Mouse (Mus musculus) cerebellum, adult 2 months (tissue): ENCODE results near the gene Gm44502.

Experiments
- CTCF ChIP-seq: fragments of 200-500 bp; IDR thresholded peaks from 2 replicates; pipeline ENCODE4 v1.5.1; 2011; ENCODE audit warnings: low read depth, mild to moderate bottlenecking, control low read depth, low read length, moderate library complexity, borderline replicate concordance; ENCODE audit not compliant: insufficient read depth
- POLR2A ChIP-seq: fragments of 200-500 bp; IDR thresholded peaks from 2 replicates; pipeline ENCODE4 v1.6.1; 2011; ENCODE audit warnings: low read length, control low read depth, borderline replicate concordance; ENCODE audit not compliant: insufficient read depth

- TF ChIP-seq CTCF (no peak), POLR2A (no peak)
These were observed 43.9 kb upstream of the Gm44502 start for GRCm38 (mm10) chr15:89473370-89473769.
